Mouse (Mus musculus) bone marrow macrophage, adult 2 months (primary cell): ENCODE results near the gene Cemip2.

Source experiments
- CTCF ChIP-seq: IDR thresholded peaks from 2 replicates; pipeline ENCODE4 v1.5.1; 2012; ENCODE audit warnings: low read depth, mild to moderate bottlenecking, low read length, moderate library complexity
- POLR2A ChIP-seq: IDR thresholded peaks from 2 replicates; pipeline ENCODE4 v1.6.1; 2012; ENCODE audit warnings: mild to moderate bottlenecking, low read depth, low read length, borderline replicate concordance

GRCm38 (mm10) chr19:21799410-21800373 lies 21.6 kb downstream of the Cemip2 start:
- TF ChIP-seq POLR2A (no peak), CTCF (no peak)
